Mouse (Mus musculus): ENCODE measurements at regions not wholly inside any gene's neighbourhood (a gene's known extent, or its start where the extent isn't known, plus 50 kb on each side); places are given as distances from the start of the nearest gene placed in this dataset.

DNA sequence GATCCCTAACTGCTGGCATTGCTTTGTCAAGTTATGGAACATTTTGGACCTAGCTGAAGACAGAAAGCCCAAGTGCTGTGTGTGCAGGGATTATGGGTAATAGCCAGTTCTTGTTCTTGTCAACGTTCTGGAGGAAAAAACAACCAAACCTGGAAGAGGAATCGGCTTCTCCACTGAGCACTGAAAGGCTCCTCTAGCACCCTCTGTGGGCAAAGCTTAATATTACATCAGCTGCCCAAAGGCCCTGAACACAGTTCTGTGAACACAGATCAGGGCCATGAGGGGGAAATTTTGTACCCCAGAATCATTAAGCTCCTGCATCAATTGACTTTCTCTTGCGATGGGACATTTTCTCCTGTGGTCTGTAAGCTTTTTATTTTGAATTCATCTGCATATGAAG, 112.9 kb upstream of the Map3k7 start:
- Histone ChIP-seq H3K9ac (ENCODE audit: control insufficient read depth, low read depth, low read length, poor library complexity, severe bottlenecking) (no peak overlapping the region), H3K36me3 (ENCODE audit: control insufficient read depth in 1 of 2, insufficient read depth in 2 of 2, low read length in 2 of 2) (no peaks in the 10 kb centered on the region), H3K27me3 (ENCODE audit: control insufficient read depth in 1 of 2, insufficient read depth in 2 of 2, low read length in 2 of 2) (no peaks in the 10 kb centered on the region), H3K4me1 (ENCODE audit: control insufficient read depth in 1 of 2, insufficient read depth in 2 of 2, low read length in 2 of 2) (no peaks in the 10 kb centered on the region), H3K9me3 (replicated peaks; ENCODE audit: insufficient read depth, low read length) (no peaks in the 10 kb centered on the region), H3K27ac (ENCODE audit: control insufficient read depth, low read depth, low read length) (no peak overlapping the region), H3K4me3 (ENCODE audit: control insufficient read depth in 1 of 2, insufficient read depth in 1 of 2, low read depth in 2 of 2, low read length in 2 of 2) (no peak overlapping the region), H3K79me2 (ENCODE audit: control insufficient read depth, insufficient read depth, low read length, poor library complexity) (no peaks in the 10 kb centered on the region)
- TF ChIP-seq SMC3 (IDR thresholded peaks at IDR 0.05; ENCODE audit: low read depth, low read length) (0 out of 2 replicates have a peak, but pooled peaks have one; percentile 4), RAD21 (IDR thresholded peaks at IDR 0.05; ENCODE audit: low read depth, low read length) (no peak; the same call in 1 of the 2 replicates), KAT2A (conservative IDR thresholded peaks at IDR 0.05; ENCODE audit: low read depth, low read length) (no peak), USF2 (IDR thresholded peaks at IDR 0.05; ENCODE audit: borderline replicate concordance in 1 of 2, insufficient read depth in 1 of 2, low read depth in 1 of 2, low read length in 2 of 2) (no peak), EP300 (IDR thresholded peaks at IDR 0.05; ENCODE audit: low read depth in 1 of 2, low read length in 2 of 2) (no peak), CTCF (IDR thresholded peaks at IDR 0.05 in 2 of 3, conservative IDR thresholded peaks at IDR 0.05 in 1 of 3; ENCODE audit: control insufficient read depth in 1 of 3, insufficient read depth in 1 of 3, low read depth in 2 of 3, low read length in 3 of 3, poor library complexity in 1 of 3, severe bottlenecking in 1 of 3) (peak; percentile 11 to 25 (median 19); a peak in 1 of 6 replicates), USF1 (IDR thresholded peaks at IDR 0.05; ENCODE audit: low read depth, low read length) (no peak), TBP (IDR thresholded peaks at IDR 0.05; ENCODE audit: low read depth, low read length) (no peak)
- peak; percentile 3 for DNase-seq (ENCODE audit: low read depth, low spot score)

DNA sequence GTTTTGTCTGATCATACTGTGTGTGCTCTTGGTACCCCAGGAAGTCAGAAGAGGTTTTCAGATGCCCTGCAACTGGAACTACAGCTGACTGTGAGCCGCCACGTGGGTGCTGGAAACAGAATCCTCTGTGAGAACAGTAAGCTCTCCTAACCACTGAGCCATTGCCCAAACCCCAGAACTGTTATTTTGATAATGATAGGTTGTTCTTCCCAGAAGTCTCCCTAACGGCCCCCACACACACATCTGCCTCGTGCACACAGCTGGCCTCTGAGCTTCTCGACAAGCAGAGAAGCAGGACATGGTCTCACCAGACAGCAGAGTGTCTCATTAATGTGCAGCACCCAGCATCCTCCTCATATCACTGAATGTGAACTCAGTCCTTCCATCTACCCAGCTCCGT, 110.0 kb upstream of the Map3k7 start:
- H3K4me3 ChIP-seq (ENCODE audit: control insufficient read depth in 1 of 2, insufficient read depth in 1 of 2, low read depth in 2 of 2, low read length in 2 of 2) = no peak overlapping the region
- TF ChIP-seq ZC3H11A (IDR thresholded peaks at IDR 0.05; ENCODE audit: low read depth, low read length) (no peak), RCOR1 (IDR thresholded peaks at IDR 0.05; ENCODE audit: low read depth, low read length) (no peak), MYB (IDR thresholded peaks at IDR 0.05; ENCODE audit: low read depth, low read length) (no peak), MXI1 (IDR thresholded peaks at IDR 0.05; ENCODE audit: low read depth, low read length) (no peak), GATA1 (IDR thresholded peaks at IDR 0.05; ENCODE audit: low read depth, low read length) (no peak), ZKSCAN1 (IDR thresholded peaks at IDR 0.05; ENCODE audit: low read depth, low read length) (no peak), MYC (IDR thresholded peaks at IDR 0.05; ENCODE audit: low read depth, low read length) (no peak), MAFK (IDR thresholded peaks at IDR 0.05; ENCODE audit: borderline replicate concordance, low read depth, low read length) (no peak), ETS1 (IDR thresholded peaks at IDR 0.05; ENCODE audit: low read depth, low read length) (no peak), E2F4 (IDR thresholded peaks at IDR 0.05; ENCODE audit: borderline replicate concordance, low read depth, low read length) (no peak), TAL1 (IDR thresholded peaks at IDR 0.05; ENCODE audit: low read length) (no peak), HCFC1 (IDR thresholded peaks at IDR 0.05; ENCODE audit: low read depth, low read length) (no peak), KAT2A (conservative IDR thresholded peaks at IDR 0.05; ENCODE audit: low read depth, low read length) (no peak), MEF2A (IDR thresholded peaks at IDR 0.05; ENCODE audit: extremely low read depth, insufficient replicate concordance, low read depth, low read length, poor library complexity, severe bottlenecking) (no peak), POLR2AphosphoS2 (IDR thresholded peaks at IDR 0.05; ENCODE audit: low read length) (no peak), BHLHE40 (IDR thresholded peaks at IDR 0.05; ENCODE audit: borderline replicate concordance, low read depth, low read length) (no peak), CTCF (IDR thresholded peaks at IDR 0.05 in 2 of 3, conservative IDR thresholded peaks at IDR 0.05 in 1 of 3; ENCODE audit: control insufficient read depth in 1 of 3, insufficient read depth in 1 of 3, low read depth in 2 of 3, low read length in 3 of 3, poor library complexity in 1 of 3, severe bottlenecking in 1 of 3) (no peak)
- H3K36me3 ChIP-seq (ENCODE audit: control insufficient read depth in 1 of 2, insufficient read depth in 2 of 2, low read length in 2 of 2) = no peaks in the 10 kb centered on the region

More for the DNA sequence above, 110.0 kb upstream of the Map3k7 start:
- no peak for DNase-seq (ENCODE audit: low read depth, low spot score)
- Histone ChIP-seq H3K4me1 (ENCODE audit: control insufficient read depth in 1 of 2, insufficient read depth in 2 of 2, low read length in 2 of 2) (no peaks in the 10 kb centered on the region), H3K27ac (ENCODE audit: control insufficient read depth, low read depth, low read length) (no peak overlapping the region), H3K9ac (ENCODE audit: control insufficient read depth, low read depth, low read length, poor library complexity, severe bottlenecking) (no peak overlapping the region), H3K27me3 (ENCODE audit: control insufficient read depth in 1 of 2, insufficient read depth in 2 of 2, low read length in 2 of 2) (no peaks in the 10 kb centered on the region), H3K79me2 (ENCODE audit: control insufficient read depth, insufficient read depth, low read length, poor library complexity) (no peaks in the 10 kb centered on the region), H3K9me3 (replicated peaks; ENCODE audit: insufficient read depth, low read length) (no peaks in the 10 kb centered on the region)

Measured in MEL (cell line).